Mouse (Mus musculus): ENCODE data around the gene Bach1. TPM values are rescaled to one million over a fixed set of nuclear protein-coding genes. Genes with fewer than 3 reads are reported as not detected.
A peak's percentile ranks its signal among the peaks of the same experiment; 100 is the strongest.
"Not testable (repeated sequence)": the region's sequence is repeated elsewhere in the genome, so short reads cannot be mapped to it uniquely, and the experiment has no call there.

Gene Bach1
- polyA plus RNA-seq, 1 experiment from 2014 or later = 18.6 TPM

GRCm38 (mm10) chr16:87686458-87686857 is 12.3 kb upstream of the Bach1 start:
- Histone ChIP-seq H3K9me3 (no peaks in the 10 kb centered on the region), H3K4me3 (no peak overlapping the region), H3K9ac (no peak overlapping the region), H3K4me2 (replicated peaks) (no peak overlapping the region), H3K4me1 (0 out of 2 replicates have a peak, but pooled peaks cover 4% of the 10 kb centered on the region), H3K36me3 (no peaks in the 10 kb centered on the region), H3K27me3 (no peaks in the 10 kb centered on the region), H3K27ac (no peak overlapping the region)
- ATAC-seq (ENCODE audit: low FRiP score, low read depth) = no peak
- 82% methylated on average over 1 of the region's 1 CpGs for WGBS

- Histone ChIP-seq H3K36me3 (no peaks in the 10 kb centered on the region), H3K4me1 (0 out of 2 replicates have a peak, but pooled peaks cover 4% of the 10 kb centered on the region), H3K4me2 (replicated peaks) (no peak overlapping the region), H3K27me3 (no peaks in the 10 kb centered on the region), H3K4me3 (no peak overlapping the region), H3K9ac (no peak overlapping the region), H3K27ac (no peak overlapping the region), H3K9me3 (no peaks in the 10 kb centered on the region)
- 76% methylated on average over 3 of the region's 3 CpGs for WGBS
- no peak for ATAC-seq (ENCODE audit: low FRiP score, low read depth)
Measured at GRCm38 (mm10) chr16:87687346-87687745, 11.4 kb upstream of the Bach1 start.

- not testable (repeated sequence) for ATAC-seq (ENCODE audit: low FRiP score, low read depth); H3K36me3 ChIP-seq
- WGBS = 93% methylated on average over 3 of the region's 3 CpGs
Measured at GRCm38 (mm10) chr16:87688328-87688727, 10.4 kb upstream of the Bach1 start.

GRCm38 (mm10) chr16:87688823-87689222 is 9.9 kb upstream of the Bach1 start:
- not testable (repeated sequence) for H3K9me3 ChIP-seq; H3K4me2 ChIP-seq (replicated peaks); H3K4me3 ChIP-seq; ATAC-seq (ENCODE audit: low FRiP score, low read depth); H3K36me3 ChIP-seq; H3K27me3 ChIP-seq; H3K27ac ChIP-seq; H3K4me1 ChIP-seq; H3K9ac ChIP-seq
- WGBS = 83% methylated on average over 7 of the region's 7 CpGs

More at GRCm38 (mm10) chr16:87688328-87688727, 10.4 kb upstream of the Bach1 start:
- not testable (repeated sequence) for H3K27ac ChIP-seq; H3K4me2 ChIP-seq (replicated peaks); H3K4me1 ChIP-seq; H3K4me3 ChIP-seq; H3K9me3 ChIP-seq; H3K9ac ChIP-seq; H3K27me3 ChIP-seq

GRCm38 (mm10) chr16:87689225-87689624 is 9.5 kb upstream of the Bach1 start:
- ATAC-seq (ENCODE audit: low FRiP score, low read depth) = no peak
- Histone ChIP-seq H3K9ac (no peak overlapping the region), H3K27ac (no peak overlapping the region), H3K27me3 (no peaks in the 10 kb centered on the region), H3K4me1 (no peaks in the 10 kb centered on the region), H3K4me3 (no peak overlapping the region), H3K36me3 (no peaks in the 10 kb centered on the region), H3K9me3 (no peaks in the 10 kb centered on the region), H3K4me2 (replicated peaks) (no peak overlapping the region)
- WGBS = 75% methylated on average over 8 of the region's 8 CpGs

GRCm38 (mm10) chr16:87690506-87690905 is 8.2 kb upstream of the Bach1 start:
- WGBS = 94% methylated on average over 4 of the region's 4 CpGs
- no peak overlapping the region for H3K4me2 ChIP-seq (replicated peaks)
- no peak overlapping the region for H3K4me3 ChIP-seq
- no peak overlapping the region for H3K9ac ChIP-seq
- H3K27ac ChIP-seq = no peak overlapping the region
- H3K27me3 ChIP-seq = no peaks in the 10 kb centered on the region
- no peaks in the 10 kb centered on the region for H3K36me3 ChIP-seq
- no peaks in the 10 kb centered on the region for H3K9me3 ChIP-seq
- no peak for ATAC-seq (ENCODE audit: low FRiP score, low read depth)
- no peaks in the 10 kb centered on the region for H3K4me1 ChIP-seq

GRCm38 (mm10) chr16:87691102-87691501 is 7.6 kb upstream of the Bach1 start:
- no peaks in the 10 kb centered on the region for H3K4me1 ChIP-seq
- H3K27ac ChIP-seq = no peak overlapping the region
- no peaks in the 10 kb centered on the region for H3K36me3 ChIP-seq
- no peaks in the 10 kb centered on the region for H3K9me3 ChIP-seq
- 94% methylated on average over 4 of the region's 4 CpGs for WGBS
- no peaks in the 10 kb centered on the region for H3K27me3 ChIP-seq
- ATAC-seq (ENCODE audit: low FRiP score, low read depth) = no peak
- H3K4me2 ChIP-seq (replicated peaks) = no peak overlapping the region
- no peak overlapping the region for H3K9ac ChIP-seq
- no peak overlapping the region for H3K4me3 ChIP-seq

- WGBS = 92% methylated on average over 2 of the region's 2 CpGs
- H3K36me3 ChIP-seq = no peaks in the 10 kb centered on the region
- no peak overlapping the region for H3K4me2 ChIP-seq (replicated peaks)
- no peak overlapping the region for H3K4me3 ChIP-seq
- H3K27ac ChIP-seq = no peak overlapping the region
- ATAC-seq (ENCODE audit: low FRiP score, low read depth) = no peak
- no peak overlapping the region for H3K9ac ChIP-seq
- no peaks in the 10 kb centered on the region for H3K4me1 ChIP-seq
- no peaks in the 10 kb centered on the region for H3K9me3 ChIP-seq
- H3K27me3 ChIP-seq = no peaks in the 10 kb centered on the region
Measured at GRCm38 (mm10) chr16:87692591-87692990, 6.2 kb upstream of the Bach1 start.

GRCm38 (mm10) chr16:87697707-87698365 is 909 bp upstream of the Bach1 start:
- Histone ChIP-seq H3K9ac (no peak overlapping the region), H3K4me3 (peak overlapping the region; percentile 85), H3K4me2 (replicated peaks) (peak overlapping the region; percentile 81), H3K9me3 (no peaks in the 10 kb centered on the region), H3K4me1 (peaks cover 20% of the 10 kb centered on the region), H3K27me3 (no peaks in the 10 kb centered on the region), H3K36me3 (no peaks in the 10 kb centered on the region), H3K27ac (no peak overlapping the region)
- WGBS = 46% methylated on average over 16 of the region's 16 CpGs
- no peak for ATAC-seq (ENCODE audit: low FRiP score, low read depth)

- 0% methylated on average over 20 of the region's 20 CpGs for WGBS
- peak overlapping the region; percentile 87 for H3K27ac ChIP-seq
- no peaks in the 10 kb centered on the region for H3K9me3 ChIP-seq
- no peaks in the 10 kb centered on the region for H3K27me3 ChIP-seq
- ATAC-seq (ENCODE audit: low FRiP score, low read depth) = no peak
- H3K4me1 ChIP-seq = peaks cover 28% of the 10 kb centered on the region
- H3K4me2 ChIP-seq (replicated peaks) = peak overlapping the region; percentile 81
- H3K4me3 ChIP-seq = peak overlapping the region; percentile 85
- H3K9ac ChIP-seq = peak overlapping the region; percentile 95
- no peaks in the 10 kb centered on the region for H3K36me3 ChIP-seq
Measured at GRCm38 (mm10) chr16:87699306-87699692, 554 bp downstream of the Bach1 start.

- peak overlapping the region; percentile 95 for H3K9ac ChIP-seq
- peak overlapping the region; percentile 81 for H3K4me2 ChIP-seq (replicated peaks)
- H3K27me3 ChIP-seq = no peaks in the 10 kb centered on the region
- peak overlapping the region; percentile 85 for H3K4me3 ChIP-seq
- WGBS = under 1% methylated on average over 20 of the region's 20 CpGs
- no peaks in the 10 kb centered on the region for H3K36me3 ChIP-seq
- H3K9me3 ChIP-seq = no peaks in the 10 kb centered on the region
- H3K4me1 ChIP-seq = peaks cover 33% of the 10 kb centered on the region
- peak overlapping the region; percentile 87 for H3K27ac ChIP-seq
- peak; percentile 51; the same call in 1 of the 2 replicates for ATAC-seq (ENCODE audit: low FRiP score, low read depth)
Measured at GRCm38 (mm10) chr16:87699693-87700394, 1.1 kb downstream of the Bach1 start.

GRCm38 (mm10) chr16:87700395-87700765 is 1.6 kb downstream of the Bach1 start:
- Histone ChIP-seq H3K4me3 (peak overlapping the region; percentile 85), H3K9me3 (no peaks in the 10 kb centered on the region), H3K36me3 (no peaks in the 10 kb centered on the region), H3K27ac (peak overlapping the region; percentile 87; the same call in 1 of the 2 replicates), H3K27me3 (no peaks in the 10 kb centered on the region), H3K4me2 (replicated peaks) (peak overlapping the region; percentile 81), H3K4me1 (peaks cover 33% of the 10 kb centered on the region), H3K9ac (peak overlapping the region; percentile 95)
- 48% methylated on average over 3 of the region's 3 CpGs for WGBS
- ATAC-seq (ENCODE audit: low FRiP score, low read depth) = no peak

Measured in limb, embryonic 13.5 days (tissue).